Mouse (Mus musculus): ENCODE data around the gene Lcorl. TPM values are rescaled to one million over a fixed set of nuclear protein-coding genes. Genes with fewer than 3 reads are reported as not detected.
"Not testable (repeated sequence)": the region's sequence is repeated elsewhere in the genome, so short reads cannot be mapped to it uniquely, and the experiment has no call there.

Lcorl gene
- polyA plus RNA-seq, 1 experiment from 2014 or later: 51.2 TPM

- WGBS: under 1% methylated on average over 27 of the region's 27 CpGs
- Histone ChIP-seq H3K4me3 (peak overlapping the region; percentile 84), H3K4me1 (peaks cover 21% of the 10 kb centered on the region), H3K27me3 (no peaks in the 10 kb centered on the region), H3K27ac (peak overlapping the region; percentile 74), H3K36me3 (ENCODE audit: poor library complexity, severe bottlenecking) (no peaks in the 10 kb centered on the region), H3K9me3 (replicated peaks) (no peaks in the 10 kb centered on the region), H3K9ac (peak overlapping the region; percentile 72), H3K4me2 (peak overlapping the region; percentile 88)
- no peak for ATAC-seq
These were observed 188.2 kb downstream of the Lcorl start for GRCm38 (mm10) chr5:45669234-45669597.

GRCm38 (mm10) chr5:45668831-45669230, 188.6 kb downstream of the Lcorl start:
- peaks cover 21% of the 10 kb centered on the region for H3K4me1 ChIP-seq
- peak overlapping the region; percentile 88 for H3K4me2 ChIP-seq
- H3K27me3 ChIP-seq: no peaks in the 10 kb centered on the region
- 3% methylated on average over 3 of the region's 3 CpGs for WGBS
- H3K9ac ChIP-seq: peak overlapping the region; percentile 72
- peak overlapping the region; percentile 84 for H3K4me3 ChIP-seq
- no peaks in the 10 kb centered on the region for H3K36me3 ChIP-seq (ENCODE audit: poor library complexity, severe bottlenecking)
- ATAC-seq: peak; percentile 5
- H3K27ac ChIP-seq: peak overlapping the region; percentile 74
- no peaks in the 10 kb centered on the region for H3K9me3 ChIP-seq (replicated peaks)

GRCm38 (mm10) chr5:45668324-45668723, 189.1 kb downstream of the Lcorl start:
- Histone ChIP-seq H3K27ac (no peak overlapping the region), H3K27me3 (no peaks in the 10 kb centered on the region), H3K36me3 (ENCODE audit: poor library complexity, severe bottlenecking) (no peaks in the 10 kb centered on the region), H3K9me3 (replicated peaks) (no peaks in the 10 kb centered on the region), H3K4me2 (peak overlapping the region; percentile 88), H3K4me3 (no peak overlapping the region), H3K4me1 (peaks cover 21% of the 10 kb centered on the region), H3K9ac (no peak overlapping the region)
- WGBS: 22% methylated on average over 3 of the region's 3 CpGs
- ATAC-seq: no peak

GRCm38 (mm10) chr5:45658406-45658805, 199.0 kb downstream of the Lcorl start:
- not testable (repeated sequence) for H3K9me3 ChIP-seq (replicated peaks); H3K4me2 ChIP-seq; H3K27me3 ChIP-seq; H3K9ac ChIP-seq; H3K36me3 ChIP-seq (ENCODE audit: poor library complexity, severe bottlenecking); H3K27ac ChIP-seq; H3K4me3 ChIP-seq; H3K4me1 ChIP-seq; ATAC-seq
- 94% methylated on average over 13 of the region's 13 CpGs for WGBS

GRCm38 (mm10) chr5:45651026-45651703, 206.2 kb downstream of the Lcorl start:
- Histone ChIP-seq H3K27ac (no peak overlapping the region), H3K9ac (no peak overlapping the region), H3K4me1 (no peaks in the 10 kb centered on the region), H3K4me2 (no peak overlapping the region), H3K4me3 (no peak overlapping the region), H3K9me3 (replicated peaks) (no peaks in the 10 kb centered on the region), H3K27me3 (no peaks in the 10 kb centered on the region), H3K36me3 (ENCODE audit: poor library complexity, severe bottlenecking) (no peaks in the 10 kb centered on the region)
- no peak for ATAC-seq
- WGBS: 92% methylated on average over 2 of the region's 2 CpGs

Other genes starting within 250 kb of the Lcorl start
- 3.2 and 3.6 TPM in 2 replicates for gene Fam184b, start 218.0 kb downstream of the Lcorl start, polyA plus RNA-seq (2015; fragmentation: Nextera tagmentation; extraction: Ambion mirVana)
- 54.1 and 58.0 TPM in 2 replicates for gene Ncapg, start 187.7 kb downstream of the Lcorl start, polyA plus RNA-seq (2015; fragmentation: Nextera tagmentation; extraction: Ambion mirVana)

Data from forebrain, embryonic 13.5 days (tissue).